Mouse (Mus musculus) induced T-regulatory cell, adult 2 months (primary cell): Measurements from ENCODE around the gene Tgm1.

Source experiments
- DNase-seq: peaks from one replicate; pipeline ENCODE4 v3.0.0-alpha.2; 2012; ENCODE audit warnings: low read depth

Gene Tgm1

GRCm38 (mm10) chr14:55723433-55723832 lies 9.7 kb upstream of the Tgm1 start:
- DNase-seq, result peak; percentile 36

- no peak for DNase-seq
Measured at GRCm38 (mm10) chr14:55722438-55722945, 8.8 kb upstream of the Tgm1 start.

- DNase-seq, result peak; percentile 97
Measured at GRCm38 (mm10) chr14:55721700-55722437, 8.1 kb upstream of the Tgm1 start, which contains the start of gene Rabggta. TSS of gene Rabggta (minus strand) at chr14:55722263.

GRCm38 (mm10) chr14:55721076-55721475 lies 7.3 kb upstream of the Tgm1 start:
- DNase-seq, result no peak

GRCm38 (mm10) chr14:55720666-55721065 lies 6.9 kb upstream of the Tgm1 start:
- DNase-seq, result no peak

- DNase-seq, result no peak
Measured at GRCm38 (mm10) chr14:55719737-55720136, 6.0 kb upstream of the Tgm1 start.

- DNase-seq, result no peak
Measured at GRCm38 (mm10) chr14:55716884-55717283, 3.2 kb upstream of the Tgm1 start.

GRCm38 (mm10) chr14:55716271-55716670 lies 2.5 kb upstream of the Tgm1 start:
- DNase-seq, result no peak

GRCm38 (mm10) chr14:55714893-55715292 lies 1.2 kb upstream of the Tgm1 start:
- peak; percentile 40 for DNase-seq

GRCm38 (mm10) chr14:55713007-55713728 lies 558 bp downstream of the Tgm1 start:
- peak; percentile 22 for DNase-seq

GRCm38 (mm10) chr14:55711786-55712185 lies 1.9 kb downstream of the Tgm1 start:
- no peak for DNase-seq

- DNase-seq, result no peak
Measured at GRCm38 (mm10) chr14:55709509-55709908, 4.2 kb downstream of the Tgm1 start.

- no peak for DNase-seq
Measured at GRCm38 (mm10) chr14:55707397-55707796, 6.3 kb downstream of the Tgm1 start.

GRCm38 (mm10) chr14:55706051-55706600 lies 7.6 kb downstream of the Tgm1 start:
- no peak for DNase-seq

- DNase-seq, result no peak
Measured at GRCm38 (mm10) chr14:55702761-55703160, 11.0 kb downstream of the Tgm1 start.

GRCm38 (mm10) chr14:55701131-55701530 lies 12.6 kb downstream of the Tgm1 start:
- no peak for DNase-seq

- no peak for DNase-seq
Measured at GRCm38 (mm10) chr14:55697226-55697625, 16.5 kb downstream of the Tgm1 start.

- DNase-seq, result no peak
Measured at GRCm38 (mm10) chr14:55689433-55689832, 24.3 kb downstream of the Tgm1 start.

- no peak for DNase-seq
Measured at GRCm38 (mm10) chr14:55682118-55682493, 31.6 kb downstream of the Tgm1 start.

- DNase-seq, result peak; percentile 99
Measured at GRCm38 (mm10) chr14:55681160-55682117, 32.3 kb downstream of the Tgm1 start, which contains the start of gene Tinf2. TSS of gene Tinf2 (minus strand) at chr14:55681820.

GRCm38 (mm10) chr14:55677615-55678014 lies 36.1 kb downstream of the Tgm1 start:
- DNase-seq, result no peak

GRCm38 (mm10) chr14:55672741-55673060 lies 41.0 kb downstream of the Tgm1 start:
- DNase-seq, result no peak
